Mouse (Mus musculus) hindbrain, embryonic 16.5 days (tissue): ENCODE measurements around the gene Ipo7. TPM values are rescaled to one million over a fixed set of nuclear protein-coding genes. Genes with fewer than 3 reads are reported as not detected.

Experiments
- ATAC-seq: fragments of 200-750 bp; cut with Nextera tagmentation; 2 replicates; pipeline ENCODE4 v1.8.0; 2017; ENCODE audit warnings: moderate TSS enrichment, moderate library complexity
- H3K27ac ChIP-seq: fragments of 300-500 bp; sonication (generic); 2 replicates; pipeline ENCODE4 v1.5.1; 2014; ENCODE audit warnings: low read depth, mild to moderate bottlenecking, control low read depth, low read length, moderate library complexity
- H3K27me3 ChIP-seq: fragments of 300-500 bp; sonication (generic); replicated peaks from 2 replicates; pipeline ENCODE4 v1.6.1; 2014; ENCODE audit warnings: low read length; ENCODE audit not compliant: control insufficient read depth, insufficient read depth
- H3K36me3 ChIP-seq: fragments of 300-500 bp; sonication (generic); 2 replicates; pipeline ENCODE4 v1.6.1; 2014; ENCODE audit warnings: mild to moderate bottlenecking, low read length, moderate library complexity, mixed read lengths; ENCODE audit not compliant: control insufficient read depth, insufficient read depth
- H3K4me1 ChIP-seq: fragments of 300-500 bp; sonication (generic); 2 replicates; pipeline ENCODE4 v1.6.1; 2014; ENCODE audit warnings: low read depth, low read length; ENCODE audit not compliant: control insufficient read depth, insufficient read depth
- H3K4me2 ChIP-seq: fragments of 300-500 bp; sonication (generic); 2 replicates; pipeline ENCODE4 v1.6.1; 2014; ENCODE audit warnings: mild to moderate bottlenecking, low read length, control low read depth, moderate library complexity
- H3K4me3 ChIP-seq: fragments of 300-500 bp; sonication (generic); 2 replicates; pipeline ENCODE4 v1.5.1; 2014; ENCODE audit warnings: mild to moderate bottlenecking, low read length, control low read depth, moderate library complexity
- H3K9ac ChIP-seq: fragments of 300-500 bp; sonication (generic); 2 replicates; pipeline ENCODE4 v1.6.1; 2014; ENCODE audit warnings: low read depth, mild to moderate bottlenecking, control low read depth, low read length, moderate library complexity
- H3K9me3 ChIP-seq: fragments of 300-500 bp; sonication (generic); 2 replicates; pipeline ENCODE4 v1.6.1; 2014; ENCODE audit warnings: mild to moderate bottlenecking, low read length, moderate library complexity; ENCODE audit not compliant: control insufficient read depth
- WGBS: fragments of 180-500 bp; shearing (Covaris S2); extraction: QIAGEN DNeasy Blood & Tissue Kit; methylation state at CpG from one replicate; pipeline ENCODE4 v1.1.7; 2014; 5-methylcytosine and 5-hydroxymethylcytosine counted together
- polyA plus RNA-seq: library from polyadenylated mRNA; unstranded; fragments of >200 nt; fragmentation: Nextera tagmentation; extraction: Ambion mirVana; gene quantifications from 2 replicates; pipeline ENCODE4 v1.2.1, GENCODE M21; 2015

Gene Ipo7
- polyA plus RNA-seq, 1 experiment from 2014 or later = 42.6 TPM

GRCm38 (mm10) chr7:110085217-110085616, 67.1 kb downstream of the Ipo7 start:
- Histone ChIP-seq H3K27me3 (no peaks in the 10 kb centered on the region), H3K9ac (no peak overlapping the region), H3K4me1 (no peaks in the 10 kb centered on the region), H3K4me3 (no peak overlapping the region), H3K27ac (no peak overlapping the region), H3K4me2 (no peak overlapping the region), H3K9me3 (no peaks in the 10 kb centered on the region), H3K36me3 (peaks cover 29% of the 10 kb centered on the region)
- no peak for ATAC-seq

- Histone ChIP-seq H3K36me3 (peaks cover 25% of the 10 kb centered on the region), H3K9me3 (no peaks in the 10 kb centered on the region), H3K9ac (no peak overlapping the region), H3K4me3 (no peak overlapping the region), H3K27ac (no peak overlapping the region), H3K27me3 (no peaks in the 10 kb centered on the region), H3K4me1 (no peaks in the 10 kb centered on the region), H3K4me2 (no peak overlapping the region)
- 88% methylated on average over 4 of the region's 4 CpGs for WGBS
- ATAC-seq = no peak
Measured at GRCm38 (mm10) chr7:110087914-110088313, 69.8 kb downstream of the Ipo7 start.

DNA sequence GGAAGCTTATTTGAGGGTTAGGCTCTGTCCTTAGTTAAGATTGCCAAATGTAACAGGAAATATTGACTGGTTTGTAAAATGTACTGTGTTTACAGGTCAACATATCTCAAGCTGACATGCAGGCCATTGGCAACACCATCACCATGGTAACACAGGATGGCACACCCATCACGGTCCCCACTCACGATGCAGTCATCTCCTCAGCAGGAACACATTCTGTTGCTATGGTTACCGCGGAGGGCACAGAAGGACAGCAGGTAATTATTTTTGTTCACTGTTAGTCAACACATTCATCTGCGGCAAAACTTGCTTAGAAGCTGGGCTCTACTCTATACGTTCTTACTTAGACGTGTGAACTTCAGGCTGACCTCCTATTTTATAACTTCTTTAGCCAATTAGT, 73.6 kb downstream of the Ipo7 start:
- WGBS = 40% methylated on average over 7 of the region's 7 CpGs
- Histone ChIP-seq H3K27ac (no peak overlapping the region), H3K36me3 (peaks cover 15% of the 10 kb centered on the region), H3K4me2 (no peak overlapping the region), H3K9ac (no peak overlapping the region), H3K9me3 (no peaks in the 10 kb centered on the region), H3K4me1 (no peaks in the 10 kb centered on the region), H3K4me3 (no peak overlapping the region), H3K27me3 (no peaks in the 10 kb centered on the region)
- 0 out of 2 replicates have a peak, but pooled peaks have one; percentile 71 for ATAC-seq

- 89% methylated on average over 4 of the region's 4 CpGs for WGBS
- Histone ChIP-seq H3K9ac (no peak overlapping the region), H3K4me3 (no peak overlapping the region), H3K36me3 (peaks cover 7% of the 10 kb centered on the region; the same call in 1 of the 2 replicates), H3K27me3 (no peaks in the 10 kb centered on the region), H3K9me3 (no peaks in the 10 kb centered on the region), H3K4me2 (no peak overlapping the region), H3K27ac (no peak overlapping the region), H3K4me1 (no peaks in the 10 kb centered on the region)
- ATAC-seq = no peak
Measured at GRCm38 (mm10) chr7:110096332-110096731, 78.3 kb downstream of the Ipo7 start.

DNA sequence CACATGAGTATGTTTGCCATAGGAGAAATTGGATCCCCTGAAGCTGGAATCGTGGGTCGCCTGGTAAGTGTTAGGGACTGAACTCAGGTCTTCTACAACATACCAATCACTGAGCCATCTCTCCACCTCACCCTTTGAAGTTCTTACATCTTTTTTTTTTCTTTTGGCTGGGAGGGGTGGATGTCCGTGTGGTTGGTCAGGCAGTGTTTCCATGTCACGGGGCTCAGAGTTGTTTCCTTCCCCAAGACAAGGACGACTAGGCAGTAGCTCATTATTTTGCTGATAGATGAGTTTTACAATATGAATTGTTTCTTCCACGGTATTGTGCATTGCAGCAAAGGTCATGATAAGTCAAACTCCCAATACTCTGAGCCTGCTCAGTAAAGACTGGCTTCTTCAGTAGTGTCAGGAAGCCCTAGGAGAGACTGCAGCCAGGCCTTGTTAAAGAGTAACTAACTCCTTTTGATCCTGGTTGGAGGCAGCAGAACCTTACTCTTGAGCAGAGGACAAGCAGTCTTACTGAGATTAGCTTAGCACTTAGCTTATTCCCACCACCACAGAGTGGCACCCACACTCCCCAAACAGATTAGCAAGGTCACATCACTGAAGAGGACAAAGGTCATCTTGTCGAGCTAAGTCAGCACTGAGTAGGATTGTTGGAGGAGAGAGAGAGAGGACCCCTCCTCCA, 79.2 kb downstream of the Ipo7 start:
- Histone ChIP-seq H3K4me1 (no peaks in the 10 kb centered on the region), H3K27ac (no peak overlapping the region), H3K4me2 (no peak overlapping the region), H3K36me3 (peaks cover 7% of the 10 kb centered on the region; the same call in 1 of the 2 replicates), H3K27me3 (no peaks in the 10 kb centered on the region), H3K4me3 (no peak overlapping the region), H3K9ac (no peak overlapping the region), H3K9me3 (no peaks in the 10 kb centered on the region)
- WGBS = 55% methylated on average over 7 of the region's 7 CpGs
- no peak for ATAC-seq

- Histone ChIP-seq H3K9ac (no peak overlapping the region), H3K36me3 (no peaks in the 10 kb centered on the region), H3K9me3 (no peaks in the 10 kb centered on the region), H3K27me3 (no peaks in the 10 kb centered on the region), H3K4me1 (no peaks in the 10 kb centered on the region), H3K27ac (no peak overlapping the region), H3K4me2 (no peak overlapping the region), H3K4me3 (no peak overlapping the region)
- ATAC-seq = no peak
- WGBS = 66% methylated on average over 6 of the region's 6 CpGs
Measured at GRCm38 (mm10) chr7:110100854-110101253, 82.8 kb downstream of the Ipo7 start.

DNA sequence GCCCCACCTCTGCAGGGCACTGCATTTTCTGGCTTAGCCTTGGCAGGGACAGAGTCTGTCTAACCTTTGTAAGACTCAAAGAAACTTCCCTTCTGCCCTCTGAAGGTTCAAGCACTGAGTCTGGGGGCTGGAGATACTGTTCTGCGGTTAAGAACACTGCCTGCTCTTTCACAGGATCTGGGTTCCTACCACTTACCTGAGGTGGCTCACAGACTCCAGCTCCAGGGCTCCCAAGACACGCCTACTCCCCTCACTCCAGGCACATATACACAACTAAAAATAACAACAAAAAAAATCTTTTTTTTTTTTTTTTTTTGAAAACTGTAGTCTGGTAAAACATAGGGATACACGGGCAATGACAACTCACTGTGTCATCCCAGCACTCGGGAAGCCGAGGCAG, 83.2 kb downstream of the Ipo7 start:
- H3K36me3 ChIP-seq = no peaks in the 10 kb centered on the region
- H3K27ac ChIP-seq = no peak overlapping the region
- no peak for ATAC-seq
- H3K9ac ChIP-seq = no peak overlapping the region
- H3K4me2 ChIP-seq = no peak overlapping the region
- no peaks in the 10 kb centered on the region for H3K9me3 ChIP-seq
- WGBS = 78% methylated on average over 5 of the region's 5 CpGs
- no peaks in the 10 kb centered on the region for H3K27me3 ChIP-seq
- H3K4me1 ChIP-seq = no peaks in the 10 kb centered on the region
- H3K4me3 ChIP-seq = no peak overlapping the region

- Histone ChIP-seq H3K9me3 (no peaks in the 10 kb centered on the region), H3K4me1 (peaks cover 3% of the 10 kb centered on the region), H3K27ac (no peak overlapping the region), H3K4me2 (no peak overlapping the region), H3K36me3 (no peaks in the 10 kb centered on the region), H3K9ac (no peak overlapping the region), H3K27me3 (0 out of 2 replicates have a peak, but pooled peaks cover 2% of the 10 kb centered on the region), H3K4me3 (no peak overlapping the region)
- 89% methylated on average over 5 of the region's 5 CpGs for WGBS
- no peak for ATAC-seq
Measured at GRCm38 (mm10) chr7:110105041-110105440, 87.0 kb downstream of the Ipo7 start.
